Mouse (Mus musculus) liver, embryonic 14.5 days (tissue): ENCODE measurements at regions not wholly inside any gene's neighbourhood (a gene's known extent, or its start where the extent isn't known, plus 50 kb on each side); places are given as distances from the start of the nearest gene placed in this dataset.

Source experiments
- ATAC-seq: fragments of 200-750 bp; cut with Nextera tagmentation; 2 replicates; pipeline ENCODE4 v1.8.0; 2017; ENCODE audit warnings: moderate number of reproducible peaks, mild to moderate bottlenecking, moderate library complexity; ENCODE audit not compliant: insufficient read depth
- DNase-seq, 3 experiments: peaks; one replicate each; pipeline ENCODE4 v3.0.0-alpha.2; 2012 to 2013; ENCODE audit warnings: low read depth in 3 of 3, low spot score in 3 of 3
- H3K27ac ChIP-seq: fragments of 300-500 bp; sonication (generic); 2 replicates; pipeline ENCODE4 v1.5.1; 2014; ENCODE audit warnings: moderate library complexity, mild to moderate bottlenecking, control low read depth, inconsistent platforms
- H3K27me3 ChIP-seq: fragments of 300-500 bp; sonication (generic); 2 replicates; pipeline ENCODE4 v1.6.1; 2014; ENCODE audit warnings: mild to moderate bottlenecking, low read length, moderate library complexity; ENCODE audit not compliant: control insufficient read depth, insufficient read depth
- H3K36me3 ChIP-seq: fragments of 300-500 bp; sonication (generic); replicated peaks from 2 replicates; pipeline ENCODE4 v1.6.1; 2014; ENCODE audit warnings: low read depth; ENCODE audit not compliant: control insufficient read depth, insufficient read depth
- H3K4me1 ChIP-seq, 2 experiments: fragments of 200-500 bp in 1 of 2; fragments of 300-500 bp in 1 of 2; sonication (generic) in 1 of 2; replicated peaks; 2 replicates each; pipeline ENCODE4 v1.6.1; 2012 to 2014; ENCODE audit warnings: antibody characterized with exemption in 1 of 2, inconsistent platforms in 1 of 2, low read length in 1 of 2; ENCODE audit not compliant: control insufficient read depth in 2 of 2, insufficient read depth in 2 of 2
- H3K4me2 ChIP-seq: fragments of 300-500 bp; sonication (generic); 2 replicates; pipeline ENCODE4 v1.6.1; 2014; ENCODE audit warnings: low read depth, mild to moderate bottlenecking, control low read depth, moderate library complexity
- H3K4me3 ChIP-seq, 2 experiments: fragments of 200-500 bp in 1 of 2; fragments of 300-500 bp in 1 of 2; sonication (generic) in 1 of 2; 2 replicates each; pipeline ENCODE4 v1.5.1; 2012 to 2014; ENCODE audit warnings: low read depth in 2 of 2, low read length in 2 of 2, mild to moderate bottlenecking in 2 of 2, control low read depth in 1 of 2, inconsistent platforms in 1 of 2, moderate library complexity in 1 of 2; ENCODE audit not compliant: insufficient read depth in 1 of 2
- H3K9ac ChIP-seq: fragments of 300-500 bp; sonication (generic); replicated peaks from 2 replicates; pipeline ENCODE4 v1.6.1; 2014; ENCODE audit warnings: mild to moderate bottlenecking, control low read depth, moderate library complexity
- H3K9me3 ChIP-seq: fragments of 300-500 bp; sonication (generic); 2 replicates; pipeline ENCODE4 v1.6.1; 2016; ENCODE audit warnings: low read length, mixed read lengths; ENCODE audit not compliant: control insufficient read depth
- CTCF ChIP-seq: IDR thresholded peaks from 2 replicates; pipeline ENCODE4 v1.5.1; 2016; ENCODE audit warnings: antibody characterized with exemption, low read depth, control low read depth
- EP300 ChIP-seq: IDR thresholded peaks from 2 replicates; pipeline ENCODE4 v1.6.1; 2016; ENCODE audit warnings: antibody characterized with exemption, low read depth
- WGBS: fragments of 180-500 bp; shearing (Covaris S2); extraction: QIAGEN DNeasy Blood & Tissue Kit; methylation state at CpG from one replicate; pipeline ENCODE4 v1.1.7; 2014; ENCODE audit not compliant: insufficient replicate concordance; 5-methylcytosine and 5-hydroxymethylcytosine counted together

GRCm38 (mm10) chr1:194452480-194452879, 165.5 kb upstream of the Plxna2 start:
- 63% methylated on average over 1 of the region's 1 CpGs for WGBS
- Histone ChIP-seq H3K4me2 (no peak overlapping the region), H3K27ac (no peak overlapping the region), H3K9ac (no peak overlapping the region), H3K27me3 (no peaks in the 10 kb centered on the region), H3K4me3 (no peak overlapping the region), H3K36me3 (no peaks in the 10 kb centered on the region), H3K9me3 (no peaks in the 10 kb centered on the region), H3K4me1 (no peaks in the 10 kb centered on the region)
- DNase-seq (no peak), ATAC-seq (no peak)
- TF ChIP-seq EP300: no peak
- no peak for TF ChIP-seq CTCF

DNA sequence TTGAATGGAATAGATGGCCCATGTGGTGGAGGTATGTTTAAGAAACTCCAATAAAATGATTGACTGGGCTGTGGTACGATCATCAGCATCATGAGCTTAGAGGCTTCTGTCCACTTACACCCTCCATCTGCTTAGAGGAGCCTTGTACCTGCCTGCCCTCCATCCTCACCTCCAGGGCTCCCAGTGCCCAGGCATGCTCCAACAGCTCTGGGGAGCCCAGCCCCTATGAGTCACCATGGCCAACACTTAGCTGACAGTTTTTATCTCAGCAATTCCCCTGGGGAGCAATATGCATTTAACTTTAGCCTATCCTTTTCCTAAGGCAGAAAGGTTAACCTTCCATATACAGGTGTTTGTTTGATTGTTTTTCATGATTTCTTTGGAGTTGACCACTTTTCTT, 174.3 kb upstream of the Plxna2 start:
- no peak for ATAC-seq
- no peak overlapping the region for H3K9ac ChIP-seq
- no peak overlapping the region for H3K4me3 ChIP-seq
- no peak overlapping the region for H3K27ac ChIP-seq
- no peaks in the 10 kb centered on the region for H3K9me3 ChIP-seq
- no peak overlapping the region for H3K4me2 ChIP-seq
- no peaks in the 10 kb centered on the region for H3K4me1 ChIP-seq
- TF ChIP-seq CTCF: no peak
- no peak for TF ChIP-seq EP300
- no peaks in the 10 kb centered on the region for H3K36me3 ChIP-seq
- WGBS: 73% methylated on average over 1 of the region's 1 CpGs
- no peak for DNase-seq
- no peaks in the 10 kb centered on the region for H3K27me3 ChIP-seq

DNA sequence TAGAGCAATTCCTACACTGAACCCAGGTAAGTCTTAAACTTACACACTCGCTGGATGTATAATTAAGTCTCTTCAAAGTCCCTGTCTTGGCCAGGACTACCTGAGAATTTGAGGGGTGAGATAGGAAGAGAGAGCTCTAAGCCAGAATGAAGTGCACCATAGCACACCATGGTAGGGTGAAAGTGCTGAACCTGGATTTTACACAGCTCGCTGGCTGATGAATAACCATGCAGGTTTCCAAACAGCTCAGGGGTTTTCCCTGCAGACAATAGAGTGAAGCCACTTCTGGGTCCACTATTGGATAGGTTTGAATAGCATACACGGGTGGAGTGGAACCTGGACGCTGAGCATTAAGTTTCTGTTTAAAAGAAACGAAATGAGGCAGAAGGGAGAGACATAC, 180.7 kb upstream of the Plxna2 start:
- Histone ChIP-seq H3K9me3 (no peaks in the 10 kb centered on the region), H3K9ac (no peak overlapping the region), H3K27me3 (no peaks in the 10 kb centered on the region), H3K4me1 (peaks cover 0 to 3% of the 10 kb centered on the region in 2 experiments; a peak in 2 of 4 replicates), H3K27ac (no peak overlapping the region), H3K4me2 (no peak overlapping the region), H3K4me3 (no peak overlapping the region), H3K36me3 (no peaks in the 10 kb centered on the region)
- 45% methylated on average over 5 of the region's 5 CpGs for WGBS
- DNase-seq (peak in 1 of 3 experiments; percentile 2), ATAC-seq (peak; percentile 28; the same call in 1 of the 2 replicates)
- TF ChIP-seq CTCF (no peak), EP300 (no peak)

- 61% methylated on average over 3 of the region's 3 CpGs for WGBS
- Histone ChIP-seq H3K27me3 (no peaks in the 10 kb centered on the region), H3K9ac (no peak overlapping the region), H3K4me2 (no peak overlapping the region), H3K4me1 (peaks cover 0 to 3% of the 10 kb centered on the region in 2 experiments; a peak in 2 of 4 replicates), H3K36me3 (no peaks in the 10 kb centered on the region), H3K9me3 (no peaks in the 10 kb centered on the region), H3K4me3 (no peak overlapping the region), H3K27ac (no peak overlapping the region)
- DNase-seq: no peak
- ATAC-seq: no peak
- TF ChIP-seq EP300: no peak
- no peak for TF ChIP-seq CTCF
These were observed 183.0 kb upstream of the Plxna2 start for GRCm38 (mm10) chr1:194435060-194435459.

DNA sequence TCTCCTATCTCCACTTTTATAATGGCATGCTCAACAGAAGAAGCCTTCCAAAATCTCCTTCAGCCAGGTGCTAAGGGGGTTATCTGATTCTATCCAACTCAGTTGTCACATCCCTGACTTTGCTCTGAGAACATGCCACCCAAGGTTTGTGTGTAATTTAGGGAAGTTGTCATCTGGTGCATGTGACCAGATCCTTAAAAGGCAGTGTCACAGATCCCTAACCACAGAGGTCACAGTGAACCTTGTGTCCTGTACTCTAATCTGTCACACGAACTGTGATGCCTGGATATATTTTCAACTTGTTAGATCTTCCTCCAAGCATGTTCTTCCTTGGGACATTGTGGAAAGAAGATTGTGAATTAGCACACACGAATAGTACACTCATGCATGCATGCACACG, 189.4 kb upstream of the Plxna2 start:
- no peak for DNase-seq
- Histone ChIP-seq H3K4me2 (no peak overlapping the region), H3K9me3 (no peaks in the 10 kb centered on the region), H3K4me3 (no peak overlapping the region), H3K4me1 (no peaks in the 10 kb centered on the region), H3K9ac (no peak overlapping the region), H3K27me3 (no peaks in the 10 kb centered on the region), H3K27ac (no peak overlapping the region), H3K36me3 (no peaks in the 10 kb centered on the region)
- TF ChIP-seq EP300: no peak
- no peak for TF ChIP-seq CTCF
- 37% methylated on average over 3 of the region's 3 CpGs for WGBS
- ATAC-seq: no peak
